Comparison of ENCODE assay signal across 10 mouse cellular contexts in the genomic region with DNA sequence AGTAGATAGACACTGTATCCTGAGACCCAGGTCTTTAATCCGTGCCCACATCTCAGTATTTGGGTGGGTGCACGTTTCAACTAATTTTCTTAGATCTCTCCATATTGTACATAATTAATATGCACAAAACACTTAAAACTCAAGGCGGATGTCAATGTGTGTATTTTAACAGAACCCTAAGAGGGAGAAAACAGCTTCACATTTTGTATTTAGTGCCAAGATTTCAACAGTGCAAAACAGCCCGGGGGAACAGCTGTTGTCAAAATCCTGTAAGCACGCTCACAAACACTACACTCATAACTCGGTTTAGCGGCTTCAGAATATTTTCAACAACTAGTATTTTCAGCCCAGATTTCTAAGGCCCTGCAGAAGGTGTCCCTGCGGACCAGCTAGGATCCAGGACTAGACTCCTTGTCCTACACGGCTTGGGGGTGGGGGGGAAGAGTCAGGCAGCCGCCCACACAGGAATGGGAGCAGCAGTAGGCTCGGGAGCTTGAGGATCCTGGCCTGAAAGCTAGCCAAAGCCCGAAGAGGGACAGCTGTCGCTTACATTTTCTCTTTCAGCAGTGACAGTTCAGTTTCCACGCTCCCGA. TPM values are rescaled to one million over a fixed set of nuclear protein-coding genes. Genes with fewer than 3 reads are reported as not detected.
A peak's percentile ranks its signal among the peaks of the same experiment; 100 is the strongest.
DNase-seq lines count a peak whose midpoint lies in the region; ATAC-seq and TF ChIP-seq lines count a peak whose summit lies in the region.
"Had no signal": no experiment of that assay in that cellular context is flagged by ENCODE, and none has a peak within 500 bp of the region (broad histone marks: within the 10 kb centered on the region; RNA-seq: fewer than 3 reads in every experiment).

No protein-coding gene starts in this region.

- H3K4me2 ChIP-seq in limb, embryonic 15.5 days, result peak overlapping the region; percentile 55

- peak overlapping the region; percentile 37 for H3K4me3 ChIP-seq in left cerebral cortex, adult 2 months
- peak overlapping the region; percentile 93 for H3K4me3 ChIP-seq in gastrocnemius, adult 2 months
- peak overlapping the region; percentile 65 for H3K4me3 ChIP-seq in limb, embryonic 15.5 days

- H3K36me3 ChIP-seq in limb, embryonic 15.5 days, result no peaks in the 10 kb centered on the region
- H3K36me3 ChIP-seq: hindbrain, embryonic 15.5 days had no signal

- WGBS in limb, embryonic 15.5 days, result 2% methylated on average over 15 of the region's 15 CpGs

- TF ChIP-seq CTCF in left cerebral cortex, adult 2 months (IDR thresholded peaks at IDR 0.05), result no peak
- no peak for TF ChIP-seq CTCF in gastrocnemius, adult 2 months (IDR thresholded peaks at IDR 0.05)

- H3K27me3 ChIP-seq in limb, embryonic 15.5 days, result peaks cover 21% of the 10 kb centered on the region; the same call in 1 of the 2 replicates

- peak overlapping the region; percentile 88 for H3K9ac ChIP-seq in limb, embryonic 15.5 days
- H3K9ac ChIP-seq: hindbrain, embryonic 15.5 days had no signal

- intact Hi-C loops in left cerebral cortex, adult 2 months (cut with DNase I), result no loop called here
- intact Hi-C loops in gastrocnemius, adult 2 months (cut with DNase I), result loop anchor here (2.0 to 10.0 kb wide), 4 partner anchors 42 to 608 kb away; no protein-coding TSS in a partner anchor

- H3K9me3 ChIP-seq in limb, embryonic 15.5 days, result no peaks in the 10 kb centered on the region
- H3K9me3 ChIP-seq: hindbrain, embryonic 15.5 days had no signal

- H3K4me1 ChIP-seq in limb, embryonic 15.5 days, result peaks cover 32% of the 10 kb centered on the region

- ATAC-seq in limb, embryonic 15.5 days (ENCODE audit: insufficient number of reproducible peaks, low FRiP score, low TSS enrichment, low read depth), result no peak

- no peak overlapping the region for H3K27ac ChIP-seq in left cerebral cortex, adult 2 months
- H3K27ac ChIP-seq in gastrocnemius, adult 2 months, result peak overlapping the region; percentile 98
- peak overlapping the region; percentile 97 for H3K27ac ChIP-seq in limb, embryonic 15.5 days
- H3K27ac ChIP-seq: hindbrain, embryonic 15.5 days had no signal

- no peak for DNase-seq in left cerebral cortex, adult 2 months (ENCODE audit: extremely low spot score in 1 of 2, low spot score in 2 of 2)
- DNase-seq in left cerebral cortex, adult 18-20 months (ENCODE audit: low spot score in 2 of 2), result no peak
- peak; percentile 75 for DNase-seq in adipocyte (ENCODE audit: low spot score)
- peak; percentile 84 for DNase-seq in gastrocnemius, adult 2 months
- DNase-seq in cerebellum, postnatal 4 days (ENCODE audit: low spot score in 2 of 2), result no peak
- DNase-seq in layer of hippocampus, adult 9-10 months (ENCODE audit: low spot score), result no peak
- no peak for DNase-seq in cerebellum, adult 9-11 months

RNA-seq across cellular contexts. Expression of a gene that starts 14.5 kb away (rescaled TPM):
- total RNA-seq in left cerebral cortex, adult 2 months (2021), result 1 to 10 TPM in 1 of 2 experiments, under 1 TPM in 1; 0.87 to 1.1 TPM
- 1 to 10 TPM; 1.2 to 1.9 TPM for total RNA-seq in left cerebral cortex, adult 18-20 months (2021)
- total RNA-seq in gastrocnemius, adult 2 months (2021), result 100 to 1,000 TPM; 105 to 145 TPM
- 21.9 and 24.0 TPM in 2 replicates for polyA plus RNA-seq in limb, embryonic 15.5 days (2015; fragmentation: Nextera tagmentation; extraction: Ambion mirVana)
- polyA plus RNA-seq: small intestine, adult 2 months had no signal

Comparison
In these comparisons a context has a peak if more than half of its experiments do, and no peak if none do; other contexts are left out.
1. DNase-seq: peak in adipocyte (single experiment) and gastrocnemius, adult 2 months (single experiment); none in left cerebral cortex, adult 2 months (0 of 2), left cerebral cortex, adult 18-20 months (0 of 2), cerebellum, postnatal 4 days (0 of 2), layer of hippocampus, adult 9-10 months (single experiment) and cerebellum, adult 9-11 months (single experiment).
2. H3K4me3 ChIP-seq: peak in every context shown above with its lines; median percentile 93 in gastrocnemius, adult 2 months; 65 in limb, embryonic 15.5 days; 37 in left cerebral cortex, adult 2 months.
3. RNA of a gene that starts 14.5 kb away (total RNA-seq): 105 to 145 TPM in gastrocnemius, adult 2 months; 1.2 to 1.9 TPM in left cerebral cortex, adult 18-20 months and 0.87 to 1.1 TPM in left cerebral cortex, adult 2 months; every median in the first group is over 10 times any median in the second.